Mouse (Mus musculus): ENCODE data around the gene Gm17349. TPM values are rescaled to one million over a fixed set of nuclear protein-coding genes. Genes with fewer than 3 reads are reported as not detected.
"Not testable (repeated sequence)": the region's sequence is repeated elsewhere in the genome, so short reads cannot be mapped to it uniquely, and the experiment has no call there.

The Gm17349 gene
- polyA plus RNA-seq, 1 experiment: 1.00 TPM

- DNase-seq (ENCODE audit: extremely low spot score in 1 of 2, low spot score in 1 of 2): not testable (repeated sequence)
Measured at GRCm38 (mm10) chr15:99701640-99701998, 3.7 kb downstream of the Gm17349 start.

- no peak for DNase-seq (ENCODE audit: extremely low spot score in 1 of 2, low spot score in 1 of 2)
Measured at GRCm38 (mm10) chr15:99700219-99701106, 4.8 kb downstream of the Gm17349 start.

- no peak for DNase-seq (ENCODE audit: extremely low spot score in 1 of 2, low spot score in 1 of 2)
Measured at GRCm38 (mm10) chr15:99699715-99700114, 5.6 kb downstream of the Gm17349 start.

GRCm38 (mm10) chr15:99698533-99699085 lies 6.7 kb downstream of the Gm17349 start:
- peak in 1 of 2 experiments; percentile 61 for DNase-seq (ENCODE audit: extremely low spot score in 1 of 2, low spot score in 1 of 2)

- DNase-seq (ENCODE audit: extremely low spot score in 1 of 2, low spot score in 1 of 2): no peak
Measured at GRCm38 (mm10) chr15:99697309-99697708, 8.0 kb downstream of the Gm17349 start.

- no peak for DNase-seq (ENCODE audit: extremely low spot score in 1 of 2, low spot score in 1 of 2)
Measured at GRCm38 (mm10) chr15:99691976-99692375, 13.3 kb downstream of the Gm17349 start.

GRCm38 (mm10) chr15:99690924-99691323 lies 14.4 kb downstream of the Gm17349 start:
- DNase-seq (ENCODE audit: extremely low spot score in 1 of 2, low spot score in 1 of 2): no peak

GRCm38 (mm10) chr15:99688712-99689111 lies 16.6 kb downstream of the Gm17349 start:
- peak in 1 of 2 experiments; percentile 79 for DNase-seq (ENCODE audit: extremely low spot score in 1 of 2, low spot score in 1 of 2)

- DNase-seq (ENCODE audit: extremely low spot score in 1 of 2, low spot score in 1 of 2): no peak
Measured at GRCm38 (mm10) chr15:99684156-99684555, 21.1 kb downstream of the Gm17349 start.

- DNase-seq (ENCODE audit: extremely low spot score in 1 of 2, low spot score in 1 of 2): no peak
Measured at GRCm38 (mm10) chr15:99682880-99683279, 22.4 kb downstream of the Gm17349 start.

- DNase-seq (ENCODE audit: extremely low spot score in 1 of 2, low spot score in 1 of 2): no peak
Measured at GRCm38 (mm10) chr15:99679008-99679407, 26.3 kb downstream of the Gm17349 start.

GRCm38 (mm10) chr15:99678063-99678800 lies 27.1 kb downstream of the Gm17349 start:
- DNase-seq (ENCODE audit: extremely low spot score in 1 of 2, low spot score in 1 of 2): no peak

- no peak for DNase-seq (ENCODE audit: extremely low spot score in 1 of 2, low spot score in 1 of 2)
Measured at GRCm38 (mm10) chr15:99677089-99677488, 28.2 kb downstream of the Gm17349 start.

GRCm38 (mm10) chr15:99674866-99675265 lies 30.4 kb downstream of the Gm17349 start:
- no peak for DNase-seq (ENCODE audit: extremely low spot score in 1 of 2, low spot score in 1 of 2)

- peak in 1 of 2 experiments; percentile 50 for DNase-seq (ENCODE audit: extremely low spot score in 1 of 2, low spot score in 1 of 2)
Measured at GRCm38 (mm10) chr15:99671783-99672182, 33.5 kb downstream of the Gm17349 start.

- DNase-seq (ENCODE audit: extremely low spot score in 1 of 2, low spot score in 1 of 2): no peak
Measured at GRCm38 (mm10) chr15:99670964-99671670, 34.2 kb downstream of the Gm17349 start.

GRCm38 (mm10) chr15:99670154-99670821 lies 35.0 kb downstream of the Gm17349 start, which contains the start of gene Asic1:
Asic1 (plus strand) TSS chr15:99670368.
- peak in 1 of 2 experiments; percentile 76 for DNase-seq (ENCODE audit: extremely low spot score in 1 of 2, low spot score in 1 of 2)

- DNase-seq (ENCODE audit: extremely low spot score in 1 of 2, low spot score in 1 of 2): no peak
Measured at GRCm38 (mm10) chr15:99669392-99669791, 35.9 kb downstream of the Gm17349 start.

- peak in 1 of 2 experiments; percentile 84 for DNase-seq (ENCODE audit: extremely low spot score in 1 of 2, low spot score in 1 of 2)
Measured at GRCm38 (mm10) chr15:99668881-99669280, 36.4 kb downstream of the Gm17349 start.

GRCm38 (mm10) chr15:99667544-99667943 lies 37.7 kb downstream of the Gm17349 start:
- DNase-seq (ENCODE audit: extremely low spot score in 1 of 2, low spot score in 1 of 2): no peak
